Mouse (Mus musculus): ENCODE data around the gene Mtmr14. TPM values are rescaled to one million over a fixed set of nuclear protein-coding genes. Genes with fewer than 3 reads are reported as not detected.

Gene Mtmr14
- polyA plus RNA-seq, 1 experiment from 2014 or later: 34.8 TPM

- under 1% methylated on average over 32 of the region's 32 CpGs for WGBS
- Histone ChIP-seq H3K27ac (peak within 1 kb of the TSS; percentile 96), H3K36me3 (peaks cover 15% of the 10 kb centered on the region), H3K9me3 (no peaks in the 10 kb centered on the region), H3K4me2 (replicated peaks) (peak within 1 kb of the TSS; percentile 100), H3K9ac (peak within 1 kb of the TSS; percentile 99), H3K4me1 (peaks cover 18% of the 10 kb centered on the region), H3K27me3 (no peaks in the 10 kb centered on the region), H3K4me3 (peak within 1 kb of the TSS; percentile 96)
- peak; percentile 48 for ATAC-seq (ENCODE audit: low FRiP score, low read depth)
These were observed 69.3 kb downstream of the Mtmr14 start, which contains the start of gene Brpf1 for GRCm38 (mm10) chr6:113306986-113307349. Brpf1 (plus strand) TSS chr6:113307137.

GRCm38 (mm10) chr6:113307481-113308121 is 70.0 kb downstream of the Mtmr14 start:
- Histone ChIP-seq H3K4me1 (peaks cover 18% of the 10 kb centered on the region), H3K27me3 (no peaks in the 10 kb centered on the region), H3K9ac (peak overlapping the region; percentile 99), H3K4me2 (replicated peaks) (peak overlapping the region; percentile 100), H3K36me3 (peaks cover 21% of the 10 kb centered on the region), H3K9me3 (no peaks in the 10 kb centered on the region), H3K4me3 (peak overlapping the region; percentile 96), H3K27ac (peak overlapping the region; percentile 96; the same call in 1 of the 2 replicates)
- WGBS: under 1% methylated on average over 28 of the region's 34 CpGs
- no peak for ATAC-seq (ENCODE audit: low FRiP score, low read depth)

- Histone ChIP-seq H3K4me1 (peaks cover 18% of the 10 kb centered on the region), H3K27me3 (no peaks in the 10 kb centered on the region), H3K27ac (no peak overlapping the region), H3K9ac (peak overlapping the region; percentile 99), H3K4me3 (peak overlapping the region; percentile 96), H3K4me2 (replicated peaks) (peak overlapping the region; percentile 100), H3K9me3 (no peaks in the 10 kb centered on the region), H3K36me3 (peaks cover 27% of the 10 kb centered on the region)
- no peak for ATAC-seq (ENCODE audit: low FRiP score, low read depth)
- WGBS: 27% methylated on average over 5 of the region's 5 CpGs
These were observed 70.5 kb downstream of the Mtmr14 start for GRCm38 (mm10) chr6:113308141-113308540.

- H3K4me2 ChIP-seq (replicated peaks): no peak overlapping the region
- WGBS: 93% methylated on average over 3 of the region's 3 CpGs
- no peaks in the 10 kb centered on the region for H3K9me3 ChIP-seq
- H3K27ac ChIP-seq: no peak overlapping the region
- no peak for ATAC-seq (ENCODE audit: low FRiP score, low read depth)
- no peaks in the 10 kb centered on the region for H3K4me1 ChIP-seq
- H3K27me3 ChIP-seq: no peaks in the 10 kb centered on the region
- H3K4me3 ChIP-seq: no peak overlapping the region
- no peak overlapping the region for H3K9ac ChIP-seq
- peaks cover 92% of the 10 kb centered on the region for H3K36me3 ChIP-seq
These were observed 78.3 kb downstream of the Mtmr14 start for GRCm38 (mm10) chr6:113315972-113316371.

- Histone ChIP-seq H3K36me3 (peaks cover 63% of the 10 kb centered on the region), H3K4me1 (peaks cover 10% of the 10 kb centered on the region)
- under 1% methylated on average over 52 of the region's 52 CpGs for WGBS
These were observed 89.1 kb downstream of the Mtmr14 start, which contains the start of gene Ogg1 for GRCm38 (mm10) chr6:113326533-113327315. Ogg1 (plus strand) TSS chr6:113326972.

GRCm38 (mm10) chr6:113329396-113329795 is 91.8 kb downstream of the Mtmr14 start:
- no peak for ATAC-seq (ENCODE audit: low FRiP score, low read depth)
- peaks cover 59% of the 10 kb centered on the region for H3K36me3 ChIP-seq
- H3K4me1 ChIP-seq: peaks cover 19% of the 10 kb centered on the region
- H3K27me3 ChIP-seq: no peaks in the 10 kb centered on the region
- 92% methylated on average over 1 of the region's 1 CpGs for WGBS
- H3K9ac ChIP-seq: no peak overlapping the region
- H3K4me2 ChIP-seq (replicated peaks): no peak overlapping the region
- no peaks in the 10 kb centered on the region for H3K9me3 ChIP-seq
- H3K27ac ChIP-seq: no peak overlapping the region
- H3K4me3 ChIP-seq: no peak overlapping the region

More at GRCm38 (mm10) chr6:113326533-113327315, 89.1 kb downstream of the Mtmr14 start, which contains the start of gene Ogg1:
- H3K27me3 ChIP-seq: no peaks in the 10 kb centered on the region
- peak within 1 kb of the TSS; percentile 87 for H3K9ac ChIP-seq
- peak within 1 kb of the TSS; percentile 91 for H3K27ac ChIP-seq
- ATAC-seq (ENCODE audit: low FRiP score, low read depth): peak; percentile 99
- H3K4me2 ChIP-seq (replicated peaks): peak within 1 kb of the TSS; percentile 91
- H3K9me3 ChIP-seq: no peaks in the 10 kb centered on the region
- peak within 1 kb of the TSS; percentile 64 for H3K4me3 ChIP-seq

GRCm38 (mm10) chr6:113330547-113330946 is 92.9 kb downstream of the Mtmr14 start:
- Histone ChIP-seq H3K36me3 (peaks cover 59% of the 10 kb centered on the region), H3K27me3 (no peaks in the 10 kb centered on the region), H3K9me3 (no peaks in the 10 kb centered on the region), H3K4me2 (replicated peaks) (no peak overlapping the region), H3K27ac (no peak overlapping the region), H3K9ac (no peak overlapping the region), H3K4me1 (peaks cover 15% of the 10 kb centered on the region), H3K4me3 (no peak overlapping the region)
- WGBS: 59% methylated on average over 2 of the region's 2 CpGs
- no peak for ATAC-seq (ENCODE audit: low FRiP score, low read depth)

Other genes starting within 250 kb of the Mtmr14 start
- 42.3 and 44.1 TPM in 2 replicates for gene Thumpd3, start 191.6 kb upstream of the Mtmr14 start, polyA plus RNA-seq (2015; fragmentation: Nextera tagmentation; extraction: Ambion mirVana)
- 96.5 and 99.4 TPM in 2 replicates for gene Setd5, start 160.5 kb upstream of the Mtmr14 start, polyA plus RNA-seq (2015; fragmentation: Nextera tagmentation; extraction: Ambion mirVana)
- 0.80 and 1.1 TPM in 2 replicates for gene Lhfpl4, start 42.5 kb upstream of the Mtmr14 start, polyA plus RNA-seq (2015; fragmentation: Nextera tagmentation; extraction: Ambion mirVana)
- gene Cpne9, start 44.5 kb downstream of the Mtmr14 start, polyA plus RNA-seq (2015; fragmentation: Nextera tagmentation; extraction: Ambion mirVana): 0.32 and 0.38 TPM in 2 replicates
- gene Brpf1, start 69.3 kb downstream of the Mtmr14 start, polyA plus RNA-seq (2015; fragmentation: Nextera tagmentation; extraction: Ambion mirVana): 19.2 and 19.3 TPM in 2 replicates
- 14.7 and 15.7 TPM in 2 replicates for gene Ogg1, start 89.1 kb downstream of the Mtmr14 start, polyA plus RNA-seq (2015; fragmentation: Nextera tagmentation; extraction: Ambion mirVana)
- 97.9 and 100 TPM in 2 replicates for gene Camk1, start 106.1 kb downstream of the Mtmr14 start, polyA plus RNA-seq (2015; fragmentation: Nextera tagmentation; extraction: Ambion mirVana)
- gene Tada3, start 140.0 kb downstream of the Mtmr14 start, polyA plus RNA-seq (2015; fragmentation: Nextera tagmentation; extraction: Ambion mirVana): 44.8 and 46.8 TPM in 2 replicates
- 384 and 391 TPM in 2 replicates for gene Arpc4, start 140.3 kb downstream of the Mtmr14 start, polyA plus RNA-seq (2015; fragmentation: Nextera tagmentation; extraction: Ambion mirVana)
- 5.1 and 7.3 TPM in 2 replicates for gene Ttll3, start 151.4 kb downstream of the Mtmr14 start, polyA plus RNA-seq (2015; fragmentation: Nextera tagmentation; extraction: Ambion mirVana)
- 27.1 and 27.3 TPM in 2 replicates for gene Rpusd3, start 181.5 kb downstream of the Mtmr14 start, polyA plus RNA-seq (2015; fragmentation: Nextera tagmentation; extraction: Ambion mirVana)
- not detected in 2 replicates for gene Cidec, start 197.9 kb downstream of the Mtmr14 start, polyA plus RNA-seq (2015; fragmentation: Nextera tagmentation; extraction: Ambion mirVana)
- 88.2 and 89.7 TPM in 2 replicates for gene Jagn1, start 204.7 kb downstream of the Mtmr14 start, polyA plus RNA-seq (2015; fragmentation: Nextera tagmentation; extraction: Ambion mirVana)
- 6.5 and 6.6 TPM in 2 replicates for gene Il17re, start 220.6 kb downstream of the Mtmr14 start, polyA plus RNA-seq (2015; fragmentation: Nextera tagmentation; extraction: Ambion mirVana)
- 9.9 and 10.5 TPM in 2 replicates for gene Il17rc, start 233.6 kb downstream of the Mtmr14 start, polyA plus RNA-seq (2015; fragmentation: Nextera tagmentation; extraction: Ambion mirVana)
- gene Creld1, start 245.5 kb downstream of the Mtmr14 start, polyA plus RNA-seq (2015; fragmentation: Nextera tagmentation; extraction: Ambion mirVana): 14.9 and 17.1 TPM in 2 replicates

Measured in limb, embryonic 13.5 days (tissue).